Comparison of ENCODE assay signal across 9 mouse cellular contexts in genomic region chr8:47676224-47676623, GRCm38 (mm10). TPM values are rescaled to one million over a fixed set of nuclear protein-coding genes. Genes with fewer than 3 reads are reported as not detected.
DNase-seq lines count a peak whose midpoint lies in the region; ATAC-seq and TF ChIP-seq lines count a peak whose summit lies in the region.
"Had no signal": no experiment of that assay in that cellular context is flagged by ENCODE, and none has a peak within 500 bp of the region (broad histone marks: within the 10 kb centered on the region; RNA-seq: fewer than 3 reads in every experiment).

No protein-coding gene starts in this region.

- ATAC-seq in heart, embryonic 11.5 days (replicated peaks; ENCODE audit: insufficient number of reproducible peaks, low FRiP score, low TSS enrichment) = no peak
- no peak for ATAC-seq in erythroid progenitor cell, adult 5-6 weeks (replicated peaks; ENCODE audit: low FRiP score, poor library complexity, severe bottlenecking)

- H3K36me3 ChIP-seq in heart, embryonic 11.5 days (ENCODE audit: control insufficient read depth, insufficient read depth, low read length) = no peaks in the 10 kb centered on the region
- H3K36me3 ChIP-seq in midbrain, embryonic 10.5 days = peaks cover 14% of the 10 kb centered on the region

- TF ChIP-seq POLR2A in bone marrow, adult 2 months (IDR thresholded peaks at IDR 0.05; ENCODE audit: borderline replicate concordance, control insufficient read depth, low read depth, low read length) = no peak

- H3K4me3 ChIP-seq in heart, embryonic 11.5 days (ENCODE audit: low read depth, low read length) = peak overlapping the region; percentile 96
- H3K4me3 ChIP-seq in bone marrow, adult 2 months (replicated peaks; ENCODE audit: control insufficient read depth, low read depth, low read length) = peak overlapping the region; percentile 81
- peak overlapping the region; percentile 91 for H3K4me3 ChIP-seq in midbrain, embryonic 10.5 days

- intact Hi-C loops in heart, postnatal 10 days (cut with DNase I) = loop anchor here (2.0 to 5.0 kb wide), 2 partner anchors 15 to 144 kb away; partner anchors contain the start of genes Rwdd4a and Trappc11

- H3K9ac ChIP-seq in heart, embryonic 11.5 days (ENCODE audit: low read depth, low read length) = peak overlapping the region; percentile 86

- H3K27me3 ChIP-seq in heart, embryonic 11.5 days (ENCODE audit: control insufficient read depth, insufficient read depth, low read length) = no peaks in the 10 kb centered on the region
- H3K27me3 ChIP-seq in midbrain, embryonic 10.5 days (ENCODE audit: low read depth, poor library complexity, severe bottlenecking) = no peaks in the 10 kb centered on the region
- H3K27me3 ChIP-seq: Patski had no signal

- H3K4me2 ChIP-seq in heart, embryonic 11.5 days = peak overlapping the region; percentile 72

- H3K27ac ChIP-seq in heart, embryonic 11.5 days (ENCODE audit: low read depth, low read length) = peak overlapping the region; percentile 97; the same call in 1 of the 2 replicates
- peak overlapping the region; percentile 98 for H3K27ac ChIP-seq in bone marrow, adult 2 months (ENCODE audit: control insufficient read depth, insufficient read depth, low read depth, low read length, poor library complexity)
- peak overlapping the region; percentile 99 for H3K27ac ChIP-seq in midbrain, embryonic 10.5 days (replicated peaks)

- no peak for DNase-seq in heart, adult 8-10 months (ENCODE audit: low spot score)
- peak; percentile 8 to 14 for DNase-seq in heart, postnatal 10 days
- DNase-seq in midbrain, embryonic 10.5 days (ENCODE audit: low spot score) = no peak
- no peak for DNase-seq in ovary, postnatal 36 days (ENCODE audit: low spot score)
- DNase-seq in ovary, postnatal 14 days (ENCODE audit: low spot score) = no peak

- TF ChIP-seq CTCF in bone marrow, adult 2 months (IDR thresholded peaks at IDR 0.05; ENCODE audit: control insufficient read depth, insufficient read depth, low read length) = no peak

- peaks cover 4% of the 10 kb centered on the region; the same call in 1 of the 2 replicates for H3K4me1 ChIP-seq in heart, embryonic 11.5 days (ENCODE audit: control insufficient read depth, insufficient read depth, low read length)
- no peaks in the 10 kb centered on the region; the same call in 1 of the 2 replicates for H3K4me1 ChIP-seq in bone marrow, adult 2 months (ENCODE audit: control insufficient read depth, insufficient read depth, low read length)
- peaks cover 19% of the 10 kb centered on the region for H3K4me1 ChIP-seq in midbrain, embryonic 10.5 days

- H3K9me3 ChIP-seq in heart, embryonic 11.5 days (replicated peaks; ENCODE audit: control insufficient read depth, low read length) = no peaks in the 10 kb centered on the region
- H3K9me3 ChIP-seq in midbrain, embryonic 10.5 days (replicated peaks) = peaks cover 4% of the 10 kb centered on the region; the same call in 1 of the 2 replicates

- 4% methylated on average over 15 of the region's 15 CpGs for WGBS in heart, embryonic 11.5 days (ENCODE audit: insufficient replicate concordance)
- WGBS in bone marrow, adult 2 months = 3% methylated on average over 15 of the region's 15 CpGs
- WGBS in midbrain, embryonic 10.5 days = 1% methylated on average over 15 of the region's 15 CpGs

RNA-seq across cellular contexts. Expression of gene Ing2, which starts 0.9 kb away (rescaled TPM):
- 6.8 and 10.4 TPM in 2 replicates for polyA plus RNA-seq in heart, embryonic 11.5 days (2014; fragmentation: Nextera tagmentation; extraction: Ambion mirVana)
- 1 to 10 TPM; 5.4 to 6.7 (median 5.5) TPM for total RNA-seq in heart, adult 8-10 months (2022)
- polyA plus RNA-seq in bone marrow, adult 2 months (2011; ENCODE audit: insufficient read depth, insufficient read length, low replicate concordance, missing spikeins) = 31.1 and 31.8 TPM in 2 replicates
- 10 to 100 TPM; 10.5 to 11.6 TPM for total RNA-seq in heart, postnatal 10 days (2021)
- polyA plus RNA-seq in midbrain, embryonic 10.5 days (2016; fragmentation: Nextera tagmentation; extraction: Ambion mirVana) = 9.0 and 11.4 TPM in 2 replicates
- 11.5 and 16.8 TPM in 2 replicates for total RNA-seq in erythroid progenitor cell, adult 5-6 weeks (2015; ENCODE audit: low replicate concordance)
- 31.4 and 31.5 TPM in 2 replicates for total RNA-seq in erythroid progenitor cell, adult 5-6 weeks (2017; ENCODE audit: low replicate concordance)

RNA-seq across cellular contexts. Expression of gene Cdkn2aip, which starts 37.5 kb away (rescaled TPM):
- polyA plus RNA-seq in heart, embryonic 11.5 days (2014; fragmentation: Nextera tagmentation; extraction: Ambion mirVana) = 20.6 and 21.6 TPM in 2 replicates
- 1 to 10 TPM; 7.8 to 8.7 (median 8.6) TPM for total RNA-seq in heart, adult 8-10 months (2022)
- polyA plus RNA-seq in bone marrow, adult 2 months (2011; ENCODE audit: insufficient read depth, insufficient read length, low replicate concordance, missing spikeins) = 4.0 and 4.8 TPM in 2 replicates
- total RNA-seq in heart, postnatal 10 days (2021) = 10 to 100 TPM in 1 of 2 experiments, 1 to 10 TPM in 1; 8.8 to 11.9 TPM
- polyA plus RNA-seq in midbrain, embryonic 10.5 days (2016; fragmentation: Nextera tagmentation; extraction: Ambion mirVana) = 38.5 and 44.3 TPM in 2 replicates
- total RNA-seq in erythroid progenitor cell, adult 5-6 weeks (2015; ENCODE audit: low replicate concordance) = 11.2 and 13.0 TPM in 2 replicates
- 14.4 and 15.7 TPM in 2 replicates for total RNA-seq in erythroid progenitor cell, adult 5-6 weeks (2017; ENCODE audit: low replicate concordance)

Comparison
In these comparisons a context has a peak if more than half of its experiments do, and no peak if none do; other contexts are left out.
1. DNase-seq: peak in heart, postnatal 10 days (2 of 2); none in heart, adult 8-10 months (single experiment), midbrain, embryonic 10.5 days (single experiment), ovary, postnatal 36 days (single experiment) and ovary, postnatal 14 days (single experiment).
2. Peak in every context shown above with its lines, with median percentiles within 50 percentile points of each other: H3K27ac ChIP-seq and H3K4me3 ChIP-seq.